21 mouse cellular contexts compared by ENCODE assay signal in genomic region chr10:70197601-70198000, GRCm38 (mm10). TPM values are rescaled to one million over a fixed set of nuclear protein-coding genes. Genes with fewer than 3 reads are reported as not detected.
"Had no signal": no experiment of that assay in that cellular context is flagged by ENCODE, and none has a peak within 500 bp of the region (broad histone marks: within the 10 kb centered on the region; RNA-seq: fewer than 3 reads in every experiment).

No protein-coding gene starts in this region.

- ATAC-seq: lung, postnatal 0 days had no signal

- H3K4me3 ChIP-seq: limb, embryonic 13.5 days; midbrain, embryonic 10.5 days; neural tube, embryonic 12.5 days had no signal

- DNase-seq: kidney, adult 11 months; kidney, adult 9 months; kidney, postnatal 36 days; layer of hippocampus, adult 9-11 months; layer of hippocampus, postnatal 36 days; left cerebral cortex, postnatal 4 days; lung, postnatal 4 days; midbrain, embryonic 14.5 days; retina, postnatal 1 day; right cerebral cortex, postnatal 4 days; spleen, adult 18-20 months; thymus, postnatal 4 days had no signal

- H3K27ac ChIP-seq: kidney, postnatal 0 days; limb, embryonic 13.5 days; liver, embryonic 14.5 days; midbrain, embryonic 10.5 days; neural tube, embryonic 12.5 days had no signal

- H3K4me1 ChIP-seq: neural tube, embryonic 12.5 days had no signal

RNA-seq across cellular contexts. Expression of gene Mrln, which starts 6.9 kb away (rescaled TPM):
- total RNA-seq: layer of hippocampus, adult 18-20 months; left cerebral cortex, postnatal 10 days; liver, adult 2 months had no signal
- polyA plus RNA-seq: liver, adult 2 months; midbrain, embryonic 14.5 days had no signal
